In genomic region chr16:37478311-37479291, GRCm38 (mm10) we compare ENCODE assay signal across 23 mouse cellular contexts.
DNase-seq lines count a peak whose midpoint lies in the region; ATAC-seq and TF ChIP-seq lines count a peak whose summit lies in the region.
"Had no signal": no experiment of that assay in that cellular context is flagged by ENCODE, and none has a peak within 500 bp of the region (broad histone marks: within the 10 kb centered on the region; RNA-seq: fewer than 3 reads in every experiment).

No protein-coding gene starts in this region.

- peaks cover 19% of the 10 kb centered on the region for H3K4me1 ChIP-seq in hindbrain, embryonic 10.5 days (replicated peaks)
- H3K4me1 ChIP-seq in hindbrain, postnatal 0 days (ENCODE audit: insufficient read depth, low read length), result no peaks in the 10 kb centered on the region
- H3K4me1 ChIP-seq in forebrain, embryonic 12.5 days, result peaks cover 14% of the 10 kb centered on the region
- 0 out of 2 replicates have a peak, but pooled peaks cover 5% of the 10 kb centered on the region for H3K4me1 ChIP-seq in hindbrain, embryonic 12.5 days
- no peaks in the 10 kb centered on the region for H3K4me1 ChIP-seq in midbrain, embryonic 14.5 days (ENCODE audit: control insufficient read depth, insufficient read depth, low read length)
- H3K4me1 ChIP-seq in liver, embryonic 11.5 days (replicated peaks; ENCODE audit: control insufficient read depth, insufficient read depth, low read length), result no peaks in the 10 kb centered on the region
- H3K4me1 ChIP-seq: embryonic facial prominence, embryonic 12.5 days; heart, embryonic 12.5 days; liver, embryonic 15.5 days; lung, embryonic 15.5 days had no signal

- no peaks in the 10 kb centered on the region for H3K36me3 ChIP-seq in hindbrain, embryonic 10.5 days
- no peaks in the 10 kb centered on the region for H3K36me3 ChIP-seq in hindbrain, postnatal 0 days (ENCODE audit: insufficient read depth, low read length)
- no peaks in the 10 kb centered on the region for H3K36me3 ChIP-seq in forebrain, embryonic 12.5 days (replicated peaks)
- H3K36me3 ChIP-seq in hindbrain, embryonic 12.5 days, result no peaks in the 10 kb centered on the region
- no peaks in the 10 kb centered on the region for H3K36me3 ChIP-seq in midbrain, embryonic 14.5 days (ENCODE audit: control insufficient read depth, insufficient read depth, low read length)
- H3K36me3 ChIP-seq in liver, embryonic 11.5 days (ENCODE audit: control insufficient read depth, insufficient read depth, low read length), result no peaks in the 10 kb centered on the region
- H3K36me3 ChIP-seq: embryonic facial prominence, embryonic 12.5 days; heart, embryonic 12.5 days; liver, embryonic 15.5 days; lung, embryonic 15.5 days had no signal

- TF ChIP-seq CTCF in hindbrain, postnatal 0 days (IDR thresholded peaks at IDR 0.05; ENCODE audit: low read depth), result no peak

- peak overlapping the region; percentile 36 for H3K27ac ChIP-seq in hindbrain, embryonic 10.5 days
- H3K27ac ChIP-seq in hindbrain, postnatal 0 days, result no peak overlapping the region
- H3K27ac ChIP-seq in forebrain, embryonic 12.5 days, result peak overlapping the region; percentile 66
- peak overlapping the region; percentile 60 for H3K27ac ChIP-seq in hindbrain, embryonic 12.5 days
- peak overlapping the region; percentile 37; the same call in 1 of the 2 replicates for H3K27ac ChIP-seq in midbrain, embryonic 14.5 days (replicated peaks; ENCODE audit: low read depth, low read length)
- no peak overlapping the region for H3K27ac ChIP-seq in liver, embryonic 11.5 days (ENCODE audit: low read depth, low read length)
- H3K27ac ChIP-seq: embryonic facial prominence, embryonic 12.5 days; layer of hippocampus, adult 2 months; liver, embryonic 15.5 days; lung, embryonic 15.5 days; stomach, postnatal 0 days had no signal

- no peaks in the 10 kb centered on the region for H3K27me3 ChIP-seq in hindbrain, embryonic 10.5 days (ENCODE audit: insufficient read depth, poor library complexity, severe bottlenecking)
- no peaks in the 10 kb centered on the region for H3K27me3 ChIP-seq in hindbrain, postnatal 0 days (ENCODE audit: insufficient read depth, low read length)
- H3K27me3 ChIP-seq in forebrain, embryonic 12.5 days, result no peaks in the 10 kb centered on the region
- H3K27me3 ChIP-seq in hindbrain, embryonic 12.5 days, result no peaks in the 10 kb centered on the region
- H3K27me3 ChIP-seq in midbrain, embryonic 14.5 days (ENCODE audit: control insufficient read depth, insufficient read depth, low read length), result no peaks in the 10 kb centered on the region
- H3K27me3 ChIP-seq in liver, embryonic 11.5 days (replicated peaks; ENCODE audit: control insufficient read depth, insufficient read depth, low read length), result no peaks in the 10 kb centered on the region
- H3K27me3 ChIP-seq: embryonic facial prominence, embryonic 12.5 days; heart, embryonic 12.5 days; liver, embryonic 15.5 days; lung, embryonic 15.5 days had no signal

- H3K4me2 ChIP-seq in hindbrain, postnatal 0 days (ENCODE audit: low read depth, low read length), result no peak overlapping the region
- H3K4me2 ChIP-seq in forebrain, embryonic 12.5 days, result no peak overlapping the region; the same call in 1 of the 2 replicates
- no peak overlapping the region for H3K4me2 ChIP-seq in hindbrain, embryonic 12.5 days (replicated peaks)
- no peak overlapping the region for H3K4me2 ChIP-seq in midbrain, embryonic 14.5 days (ENCODE audit: low read length)
- H3K4me2 ChIP-seq in liver, embryonic 11.5 days, result no peak overlapping the region
- H3K4me2 ChIP-seq: embryonic facial prominence, embryonic 12.5 days; heart, embryonic 12.5 days; liver, embryonic 15.5 days; lung, embryonic 15.5 days had no signal

- 80% methylated on average over 10 of the region's 10 CpGs for WGBS in hindbrain, embryonic 10.5 days
- WGBS in hindbrain, postnatal 0 days, result 51% methylated on average over 10 of the region's 10 CpGs
- WGBS in forebrain, embryonic 12.5 days, result 34% methylated on average over 10 of the region's 10 CpGs
- WGBS in hindbrain, embryonic 12.5 days, result 69% methylated on average over 10 of the region's 10 CpGs
- WGBS in midbrain, embryonic 14.5 days, result 49% methylated on average over 10 of the region's 10 CpGs
- 84% methylated on average over 10 of the region's 10 CpGs for WGBS in liver, embryonic 11.5 days

- no peak overlapping the region for H3K4me3 ChIP-seq in hindbrain, embryonic 10.5 days
- no peak overlapping the region for H3K4me3 ChIP-seq in hindbrain, postnatal 0 days (ENCODE audit: low read length)
- no peak overlapping the region for H3K4me3 ChIP-seq in forebrain, embryonic 12.5 days (replicated peaks)
- no peak overlapping the region for H3K4me3 ChIP-seq in hindbrain, embryonic 12.5 days
- no peak overlapping the region for H3K4me3 ChIP-seq in midbrain, embryonic 14.5 days (replicated peaks; ENCODE audit: low read depth, low read length)
- H3K4me3 ChIP-seq in liver, embryonic 11.5 days (ENCODE audit: low read depth, low read length), result no peak overlapping the region
- H3K4me3 ChIP-seq: embryonic facial prominence, embryonic 12.5 days; heart, embryonic 12.5 days; layer of hippocampus, adult 2 months; liver, embryonic 15.5 days; lung, embryonic 15.5 days; myocyte had no signal

- no peak for ATAC-seq in hindbrain, postnatal 0 days
- ATAC-seq in forebrain, embryonic 12.5 days (ENCODE audit: low FRiP score), result peak; percentile 71; the same call in 1 of the 2 replicates
- ATAC-seq in hindbrain, embryonic 12.5 days (ENCODE audit: low FRiP score), result peak; percentile 56; the same call in 1 of the 2 replicates
- ATAC-seq in midbrain, embryonic 14.5 days (ENCODE audit: low FRiP score, low TSS enrichment), result no peak
- no peak for ATAC-seq in liver, embryonic 11.5 days (replicated peaks; ENCODE audit: low FRiP score)
- ATAC-seq: CD4-positive, CD25-positive, alpha-beta regulatory T cell, adult 4 months; intestine, postnatal 0 days had no signal

- no peak overlapping the region for H3K9ac ChIP-seq in hindbrain, postnatal 0 days (replicated peaks; ENCODE audit: low read length)
- no peak overlapping the region for H3K9ac ChIP-seq in forebrain, embryonic 12.5 days
- H3K9ac ChIP-seq in hindbrain, embryonic 12.5 days, result no peak overlapping the region
- H3K9ac ChIP-seq in midbrain, embryonic 14.5 days (replicated peaks; ENCODE audit: low read length), result no peak overlapping the region
- H3K9ac ChIP-seq in liver, embryonic 11.5 days (ENCODE audit: low read depth, low read length), result no peak overlapping the region
- H3K9ac ChIP-seq: embryonic facial prominence, embryonic 12.5 days; heart, embryonic 12.5 days; liver, embryonic 15.5 days; lung, embryonic 15.5 days had no signal

- no peaks in the 10 kb centered on the region for H3K9me3 ChIP-seq in hindbrain, embryonic 10.5 days
- H3K9me3 ChIP-seq in hindbrain, postnatal 0 days (ENCODE audit: low read length), result no peaks in the 10 kb centered on the region
- H3K9me3 ChIP-seq in forebrain, embryonic 12.5 days, result no peaks in the 10 kb centered on the region
- H3K9me3 ChIP-seq in hindbrain, embryonic 12.5 days (replicated peaks), result no peaks in the 10 kb centered on the region
- H3K9me3 ChIP-seq in midbrain, embryonic 14.5 days (ENCODE audit: control insufficient read depth, low read length), result no peaks in the 10 kb centered on the region
- H3K9me3 ChIP-seq in liver, embryonic 11.5 days (ENCODE audit: control insufficient read depth, low read length), result no peaks in the 10 kb centered on the region
- H3K9me3 ChIP-seq: embryonic facial prominence, embryonic 12.5 days; heart, embryonic 12.5 days; liver, embryonic 15.5 days; lung, embryonic 15.5 days had no signal

- DNase-seq in hindbrain, embryonic 10.5 days (ENCODE audit: low spot score), result no peak
- no peak for DNase-seq in hindbrain, postnatal 0 days (ENCODE audit: low spot score)
- DNase-seq in midbrain, embryonic 14.5 days, result peak; percentile 18
- DNase-seq in liver, embryonic 11.5 days (ENCODE audit: low spot score), result no peak
- no peak for DNase-seq in left cerebral cortex, adult 9 months (ENCODE audit: low spot score in 2 of 2)
- no peak for DNase-seq in spleen, postnatal 36 days (ENCODE audit: low spot score in 2 of 2)
- DNase-seq: adrenal gland, postnatal 14 days; cerebellum, adult 9-11 months; heart, postnatal 10 days; kidney, postnatal 25 days; lung, postnatal 4 days; thymus, adult 2 months had no signal

Comparison
In these comparisons a context has a peak if more than half of its experiments do, and no peak if none do; other contexts are left out.
1. H3K27ac ChIP-seq: peak in hindbrain, embryonic 10.5 days (single experiment), forebrain, embryonic 12.5 days (single experiment), hindbrain, embryonic 12.5 days (single experiment) and midbrain, embryonic 14.5 days (single experiment); none in hindbrain, postnatal 0 days (single experiment) and liver, embryonic 11.5 days (single experiment).
2. ATAC-seq: peak in forebrain, embryonic 12.5 days (single experiment) and hindbrain, embryonic 12.5 days (single experiment); none in hindbrain, postnatal 0 days (single experiment), midbrain, embryonic 14.5 days (single experiment) and liver, embryonic 11.5 days (single experiment).